Mouse (Mus musculus) lung, embryonic 15.5 days (tissue): ENCODE results near the gene Col20a1. TPM values are rescaled to one million over a fixed set of nuclear protein-coding genes. Genes with fewer than 3 reads are reported as not detected.

Source experiments
- ATAC-seq: fragments of 200-750 bp; cut with Nextera tagmentation; 2 replicates; pipeline ENCODE4 v1.8.0; 2017; ENCODE audit warnings: moderate number of reproducible peaks, borderline replicate concordance; ENCODE audit not compliant: low FRiP score, low TSS enrichment; ENCODE audit errors: extremely low read depth
- H3K27ac ChIP-seq: fragments of 300-500 bp; sonication (generic); 2 replicates; pipeline ENCODE4 v1.5.1; 2015; ENCODE audit warnings: moderate library complexity, mild to moderate bottlenecking, inconsistent platforms
- H3K27me3 ChIP-seq: fragments of 300-500 bp; sonication (generic); 2 replicates; pipeline ENCODE4 v1.6.1; 2015; ENCODE audit warnings: inconsistent platforms
- H3K36me3 ChIP-seq: fragments of 300-500 bp; sonication (generic); 2 replicates; pipeline ENCODE4 v1.6.1; 2015; ENCODE audit warnings: inconsistent platforms
- H3K4me1 ChIP-seq: fragments of 300-500 bp; sonication (generic); 2 replicates; pipeline ENCODE4 v1.6.1; 2015; ENCODE audit warnings: inconsistent platforms
- H3K4me2 ChIP-seq: fragments of 300-500 bp; sonication (generic); 2 replicates; pipeline ENCODE4 v1.6.1; 2015; ENCODE audit warnings: inconsistent platforms, mild to moderate bottlenecking, moderate library complexity
- H3K4me3 ChIP-seq: fragments of 300-500 bp; sonication (generic); 2 replicates; pipeline ENCODE4 v1.5.1; 2015; ENCODE audit warnings: mild to moderate bottlenecking, inconsistent platforms
- H3K9ac ChIP-seq: fragments of 300-500 bp; sonication (generic); 2 replicates; pipeline ENCODE4 v1.6.1; 2015; ENCODE audit warnings: inconsistent platforms
- H3K9me3 ChIP-seq: fragments of 300-500 bp; sonication (generic); 2 replicates; pipeline ENCODE4 v1.6.1; 2016; ENCODE audit warnings: inconsistent platforms
- WGBS: fragments of 180-500 bp; shearing (Covaris S2); methylation state at CpG from one replicate; pipeline ENCODE4 v1.1.7; 2015; 5-methylcytosine and 5-hydroxymethylcytosine counted together
- polyA plus RNA-seq: library from polyadenylated mRNA; unstranded; fragments of >200 nt; fragmentation: Nextera tagmentation; extraction: Ambion mirVana; gene quantifications from 2 replicates; pipeline ENCODE4 v1.2.1, GENCODE M21; 2015

The Col20a1 gene
- polyA plus RNA-seq, 1 experiment from 2014 or later: 0.61 TPM

- Histone ChIP-seq H3K4me1 (peaks cover 10% of the 10 kb centered on the region; the same call in 1 of the 2 replicates), H3K4me2 (no peak overlapping the region), H3K9me3 (no peaks in the 10 kb centered on the region), H3K27me3 (peaks cover 49% of the 10 kb centered on the region), H3K36me3 (no peaks in the 10 kb centered on the region), H3K9ac (no peak overlapping the region), H3K27ac (no peak overlapping the region), H3K4me3 (no peak overlapping the region)
- no peak for ATAC-seq
These were observed 56.0 kb downstream of the Col20a1 start for GRCm38 (mm10) chr2:181042376-181042775.

DNA sequence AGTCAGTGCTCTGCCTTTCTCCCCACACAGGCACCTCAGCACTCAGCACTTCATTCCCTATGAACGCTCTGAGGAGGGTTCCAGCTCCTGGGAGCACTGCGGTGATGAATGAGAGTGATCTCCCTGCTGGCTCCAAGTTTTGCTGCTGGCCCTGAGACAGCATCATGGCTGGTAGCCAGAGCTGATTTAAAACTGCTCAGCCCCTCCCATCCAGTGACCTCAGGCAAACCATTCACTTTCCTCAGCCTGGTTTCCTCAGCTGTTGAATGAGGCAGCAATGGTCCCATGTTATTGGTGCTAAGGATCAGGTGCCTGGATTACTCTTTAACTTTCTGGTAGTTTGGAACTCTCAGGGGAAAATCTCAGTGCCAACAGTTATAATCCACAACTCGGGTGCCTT is 57.1 kb downstream of the Col20a1 start, which contains the start of gene Chrna4:
Gene Chrna4 (minus strand): TSS at position 110 of the 400 bp plus-strand sequence.
- Histone ChIP-seq H3K4me2 (no peak within 1 kb of the TSS), H3K27ac (no peak within 1 kb of the TSS), H3K36me3 (no peaks in the 10 kb centered on the region), H3K4me3 (no peak within 1 kb of the TSS), H3K27me3 (peaks cover 39% of the 10 kb centered on the region), H3K9me3 (no peaks in the 10 kb centered on the region), H3K4me1 (peaks cover 10% of the 10 kb centered on the region; the same call in 1 of the 2 replicates), H3K9ac (no peak within 1 kb of the TSS)
- WGBS: 33% methylated on average over 3 of the region's 3 CpGs
- no peak for ATAC-seq

DNA sequence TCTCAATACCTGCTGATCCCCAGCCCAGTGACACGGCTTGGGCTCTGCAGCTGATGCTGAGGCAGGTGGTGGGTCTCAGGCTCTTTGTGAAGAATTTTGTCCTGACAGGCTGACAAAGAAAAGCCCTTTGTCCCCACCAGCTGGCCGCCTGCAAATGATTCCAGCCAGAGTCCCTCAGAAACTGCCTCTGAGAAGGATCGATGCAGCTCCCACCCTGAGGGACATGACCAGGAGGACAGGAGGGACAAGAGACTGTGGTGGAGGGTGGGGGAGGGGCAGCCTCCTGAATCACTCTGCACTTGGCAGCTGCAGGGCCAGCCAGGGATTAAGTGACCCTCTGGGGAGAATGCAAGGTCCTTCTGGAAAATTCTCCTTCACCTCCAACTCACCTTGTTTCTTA is 57.7 kb downstream of the Col20a1 start:
- H3K9me3 ChIP-seq: no peaks in the 10 kb centered on the region
- H3K4me1 ChIP-seq: peaks cover 10% of the 10 kb centered on the region; the same call in 1 of the 2 replicates
- ATAC-seq: no peak
- WGBS: 13% methylated on average over 3 of the region's 3 CpGs
- H3K4me3 ChIP-seq: no peak overlapping the region
- no peak overlapping the region for H3K9ac ChIP-seq
- H3K36me3 ChIP-seq: no peaks in the 10 kb centered on the region
- H3K27me3 ChIP-seq: peaks cover 33% of the 10 kb centered on the region
- no peak overlapping the region for H3K4me2 ChIP-seq
- H3K27ac ChIP-seq: no peak overlapping the region

GRCm38 (mm10) chr2:181048252-181048945 is 62.1 kb downstream of the Col20a1 start:
- no peak overlapping the region for H3K27ac ChIP-seq
- no peak overlapping the region for H3K4me2 ChIP-seq
- no peaks in the 10 kb centered on the region for H3K9me3 ChIP-seq
- WGBS: 42% methylated on average over 7 of the region's 7 CpGs
- no peak overlapping the region for H3K9ac ChIP-seq
- ATAC-seq: no peak
- H3K36me3 ChIP-seq: no peaks in the 10 kb centered on the region
- peaks cover 10% of the 10 kb centered on the region; the same call in 1 of the 2 replicates for H3K27me3 ChIP-seq
- H3K4me1 ChIP-seq: no peaks in the 10 kb centered on the region
- H3K4me3 ChIP-seq: no peak overlapping the region

GRCm38 (mm10) chr2:181048986-181049385 is 62.7 kb downstream of the Col20a1 start:
- Histone ChIP-seq H3K4me2 (no peak overlapping the region), H3K4me3 (no peak overlapping the region), H3K9ac (no peak overlapping the region), H3K36me3 (no peaks in the 10 kb centered on the region), H3K27me3 (peaks cover 10% of the 10 kb centered on the region; the same call in 1 of the 2 replicates), H3K9me3 (no peaks in the 10 kb centered on the region), H3K27ac (no peak overlapping the region), H3K4me1 (no peaks in the 10 kb centered on the region)
- 76% methylated on average over 9 of the region's 9 CpGs for WGBS
- ATAC-seq: no peak

DNA sequence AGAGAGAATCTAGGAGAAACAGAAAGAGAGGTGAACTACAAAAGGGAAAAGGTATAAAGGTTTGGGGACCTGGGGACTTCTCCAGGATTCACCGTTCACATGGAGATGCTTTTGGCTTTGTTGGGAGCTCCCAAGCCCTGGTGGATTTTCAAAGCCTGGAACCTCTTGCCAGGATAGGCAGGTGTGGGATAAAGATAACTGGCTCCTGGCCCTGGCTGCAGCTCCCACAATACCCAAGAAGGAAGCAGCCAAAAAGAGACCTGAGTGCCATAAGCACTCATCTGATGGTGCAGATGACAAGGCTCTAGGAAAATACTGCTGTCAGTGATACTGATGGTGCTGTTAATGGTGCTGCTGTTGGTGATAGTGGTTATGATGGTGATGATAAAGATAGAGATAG is 65.8 kb downstream of the Col20a1 start:
- Histone ChIP-seq H3K9ac (no peak overlapping the region), H3K36me3 (no peaks in the 10 kb centered on the region), H3K4me2 (no peak overlapping the region), H3K9me3 (no peaks in the 10 kb centered on the region), H3K27ac (no peak overlapping the region), H3K4me3 (no peak overlapping the region), H3K4me1 (no peaks in the 10 kb centered on the region), H3K27me3 (peaks cover 10% of the 10 kb centered on the region; the same call in 1 of the 2 replicates)
- no peak for ATAC-seq
- 94% methylated on average over 1 of the region's 1 CpGs for WGBS

DNA sequence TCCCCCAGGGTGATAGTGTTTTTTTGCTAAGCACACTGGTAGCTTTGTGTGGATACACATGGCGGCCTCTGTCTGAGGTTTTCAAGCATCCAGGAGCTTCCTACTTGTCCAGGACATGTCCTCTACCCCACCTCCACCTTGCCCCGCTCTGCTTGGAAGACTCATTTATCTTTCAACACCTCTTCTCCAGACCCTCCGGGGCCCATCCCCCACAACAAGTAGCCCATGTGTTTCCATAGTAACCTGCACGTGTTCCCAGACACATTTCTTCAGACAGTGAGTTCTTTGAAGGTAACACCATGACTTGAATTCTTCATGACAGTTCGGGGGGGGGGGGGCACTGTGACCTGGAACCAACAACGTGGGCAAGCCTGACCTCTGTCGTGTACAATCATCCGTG is 71.0 kb downstream of the Col20a1 start:
- 16% methylated on average over 8 of the region's 8 CpGs for WGBS
- Histone ChIP-seq H3K9ac (no peak overlapping the region), H3K4me2 (no peak overlapping the region), H3K4me1 (no peaks in the 10 kb centered on the region), H3K9me3 (no peaks in the 10 kb centered on the region), H3K36me3 (no peaks in the 10 kb centered on the region), H3K4me3 (no peak overlapping the region), H3K27me3 (no peaks in the 10 kb centered on the region), H3K27ac (no peak overlapping the region)
- no peak for ATAC-seq

DNA sequence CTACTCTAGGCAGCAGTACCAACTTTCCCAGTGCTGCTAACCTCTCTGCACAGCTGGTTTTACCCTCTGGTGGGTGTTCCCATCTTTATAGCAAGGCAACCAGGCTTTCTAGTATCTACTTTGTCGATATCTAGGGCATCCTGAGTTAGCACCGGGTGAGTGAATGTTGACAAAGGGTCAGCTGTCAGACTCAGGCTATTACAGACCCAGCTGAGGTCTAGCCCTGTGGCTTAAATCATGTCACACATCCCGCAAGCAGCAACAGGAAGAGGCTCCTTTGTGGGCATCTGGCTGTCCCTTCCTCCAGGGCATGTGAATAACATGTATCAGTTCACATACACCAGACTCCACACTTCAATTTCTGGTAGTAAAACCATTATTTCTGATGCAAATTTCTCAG is 71.9 kb downstream of the Col20a1 start:
- Histone ChIP-seq H3K36me3 (no peaks in the 10 kb centered on the region), H3K27me3 (no peaks in the 10 kb centered on the region), H3K9me3 (no peaks in the 10 kb centered on the region), H3K4me3 (no peak overlapping the region), H3K4me1 (no peaks in the 10 kb centered on the region), H3K4me2 (no peak overlapping the region), H3K9ac (no peak overlapping the region), H3K27ac (no peak overlapping the region)
- WGBS: 17% methylated on average over 3 of the region's 3 CpGs
- no peak for ATAC-seq

GRCm38 (mm10) chr2:181060127-181060526 is 73.8 kb downstream of the Col20a1 start:
- no peak overlapping the region for H3K4me2 ChIP-seq
- H3K4me1 ChIP-seq: no peaks in the 10 kb centered on the region
- H3K9ac ChIP-seq: no peak overlapping the region
- H3K36me3 ChIP-seq: no peaks in the 10 kb centered on the region
- H3K27me3 ChIP-seq: no peaks in the 10 kb centered on the region
- H3K27ac ChIP-seq: no peak overlapping the region
- 10% methylated on average over 5 of the region's 5 CpGs for WGBS
- H3K4me3 ChIP-seq: no peak overlapping the region
- H3K9me3 ChIP-seq: no peaks in the 10 kb centered on the region
- ATAC-seq: peak; percentile 35; the same call in 1 of the 2 replicates

GRCm38 (mm10) chr2:181065827-181066226 is 79.5 kb downstream of the Col20a1 start:
- WGBS: 26% methylated on average over 4 of the region's 4 CpGs
- Histone ChIP-seq H3K36me3 (no peaks in the 10 kb centered on the region), H3K4me2 (no peak overlapping the region), H3K27me3 (no peaks in the 10 kb centered on the region), H3K4me3 (no peak overlapping the region), H3K9ac (no peak overlapping the region), H3K9me3 (no peaks in the 10 kb centered on the region), H3K27ac (no peak overlapping the region), H3K4me1 (no peaks in the 10 kb centered on the region)
- ATAC-seq: no peak
